Mouse (Mus musculus): Measurements from ENCODE around the gene Zfp128. TPM values are rescaled to one million over a fixed set of nuclear protein-coding genes. Genes with fewer than 3 reads are reported as not detected.
"Not testable (repeated sequence)": the region's sequence is repeated elsewhere in the genome, so short reads cannot be mapped to it uniquely, and the experiment has no call there.

Gene Zfp128
- polyA plus RNA-seq, 1 experiment from 2014 or later: 3.8 TPM

DNA sequence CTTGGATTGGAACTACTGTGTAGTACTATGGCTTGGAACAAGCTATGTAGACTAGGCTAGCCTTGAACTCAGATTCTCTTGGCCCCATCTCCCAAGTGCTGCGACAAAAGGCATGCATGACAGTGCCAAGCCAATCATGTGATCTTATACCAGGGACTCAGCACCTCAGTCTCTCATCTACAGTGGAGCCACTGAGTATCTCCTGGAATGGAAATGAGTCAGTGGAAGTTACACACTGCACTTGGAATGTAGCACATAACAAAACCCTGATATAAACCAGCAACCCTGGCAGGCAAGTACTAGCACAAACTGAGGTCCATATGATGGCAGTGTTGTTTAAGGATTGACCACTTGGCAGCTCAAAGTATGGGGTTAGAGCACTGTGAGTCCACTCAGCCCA is 24.2 kb downstream of the Zfp128 start:
- H3K36me3 ChIP-seq (ENCODE audit: control insufficient read depth, insufficient read depth, low read length): peaks cover 62% of the 10 kb centered on the region

GRCm38 (mm10) chr7:12909498-12909962 is 28.6 kb downstream of the Zfp128 start:
- peak overlapping the region; percentile 91 to 92 for H3K27ac ChIP-seq (replicated peaks in 1 of 2; ENCODE audit: control insufficient read depth in 1 of 2, insufficient read depth in 1 of 2, low read depth in 2 of 2, low read length in 2 of 2)
- whole genome bisulfite sequencing: 36% methylated on average over 7 of the region's 7 CpGs
- no peak; the same call in 1 of the 2 replicates for ATAC-seq (ENCODE audit: insufficient number of reproducible peaks, insufficient read depth, low FRiP score, low read depth)

More for the DNA sequence above, 24.2 kb downstream of the Zfp128 start:
- Histone ChIP-seq H3K4me2 (ENCODE audit: low read length) (no peak overlapping the region), H3K27ac (replicated peaks in 1 of 2; ENCODE audit: control insufficient read depth in 1 of 2, insufficient read depth in 1 of 2, low read depth in 2 of 2, low read length in 2 of 2) (no peak overlapping the region), H3K4me1 (ENCODE audit: control insufficient read depth in 2 of 2, insufficient read depth in 2 of 2, low read length in 2 of 2) (peaks cover 2 to 3% of the 10 kb centered on the region in 2 experiments; a peak in 1 of 4 replicates), H3K9ac (ENCODE audit: low read length) (no peak overlapping the region), H3K9me3 (ENCODE audit: control insufficient read depth, low read length) (no peaks in the 10 kb centered on the region), H3K27me3 (ENCODE audit: control insufficient read depth, insufficient read depth, low read length) (no peaks in the 10 kb centered on the region), H3K4me3 (ENCODE audit: control insufficient read depth in 1 of 2, insufficient read depth in 1 of 2, low read depth in 1 of 2, low read length in 2 of 2) (no peak overlapping the region)
- WGBS: 44% methylated on average over 1 of the region's 1 CpGs
- ATAC-seq (ENCODE audit: insufficient number of reproducible peaks, insufficient read depth, low FRiP score, low read depth): no peak

DNA sequence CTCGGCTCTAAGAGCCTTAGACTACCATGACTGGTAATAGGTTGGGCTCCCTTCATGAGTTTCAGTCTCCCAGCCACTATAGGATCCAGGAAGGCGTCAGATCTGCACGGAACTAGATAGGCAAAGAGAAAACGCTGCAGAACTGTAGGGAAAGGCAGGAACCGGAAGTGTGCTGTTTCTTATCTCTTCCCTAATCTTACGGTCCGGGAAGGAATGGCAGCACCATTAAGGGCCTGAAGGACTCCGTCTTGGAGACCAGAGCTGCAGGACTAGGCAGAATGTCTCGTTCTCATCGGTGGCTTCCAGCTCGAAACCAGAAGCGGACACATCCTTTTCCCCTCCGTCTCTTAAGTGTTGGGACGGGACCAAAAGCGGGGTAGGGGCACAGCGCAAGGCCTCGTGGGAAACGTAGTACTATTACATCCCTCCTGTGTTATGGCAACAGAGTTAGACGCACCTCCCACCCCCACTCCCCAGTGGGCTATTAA is 29.2 kb downstream of the Zfp128 start:
- ATAC-seq (ENCODE audit: insufficient number of reproducible peaks, insufficient read depth, low FRiP score, low read depth): peak; percentile 70
- Histone ChIP-seq H3K27ac (replicated peaks in 1 of 2; ENCODE audit: control insufficient read depth in 1 of 2, insufficient read depth in 1 of 2, low read depth in 2 of 2, low read length in 2 of 2) (peak overlapping the region; percentile 91 to 92), H3K9ac (ENCODE audit: low read length) (peak overlapping the region; percentile 76), H3K4me1 (ENCODE audit: control insufficient read depth in 2 of 2, insufficient read depth in 2 of 2, low read length in 2 of 2) (peaks cover 2 to 8% of the 10 kb centered on the region in 2 experiments; a peak in 1 of 4 replicates), H3K4me3 (ENCODE audit: control insufficient read depth in 1 of 2, insufficient read depth in 1 of 2, low read depth in 1 of 2, low read length in 2 of 2) (peak overlapping the region; percentile 57 to 61), H3K36me3 (ENCODE audit: control insufficient read depth, insufficient read depth, low read length) (peaks cover 40% of the 10 kb centered on the region), H3K9me3 (ENCODE audit: control insufficient read depth, low read length) (no peaks in the 10 kb centered on the region), H3K4me2 (ENCODE audit: low read length) (peak overlapping the region; percentile 78), H3K27me3 (ENCODE audit: control insufficient read depth, insufficient read depth, low read length) (no peaks in the 10 kb centered on the region)
- 3% methylated on average over 19 of the region's 19 CpGs for WGBS

More at GRCm38 (mm10) chr7:12909498-12909962, 28.6 kb downstream of the Zfp128 start:
- H3K9ac ChIP-seq (ENCODE audit: low read length): peak overlapping the region; percentile 76
- H3K4me2 ChIP-seq (ENCODE audit: low read length): peak overlapping the region; percentile 78
- peak overlapping the region; percentile 57 to 61; a peak in 3 of 4 replicates for H3K4me3 ChIP-seq (ENCODE audit: control insufficient read depth in 1 of 2, insufficient read depth in 1 of 2, low read depth in 1 of 2, low read length in 2 of 2)
- H3K4me1 ChIP-seq (ENCODE audit: control insufficient read depth in 2 of 2, insufficient read depth in 2 of 2, low read length in 2 of 2): peaks cover 2 to 8% of the 10 kb centered on the region in 2 experiments; a peak in 1 of 4 replicates
- H3K27me3 ChIP-seq (ENCODE audit: control insufficient read depth, insufficient read depth, low read length): no peaks in the 10 kb centered on the region
- H3K9me3 ChIP-seq (ENCODE audit: control insufficient read depth, low read length): no peaks in the 10 kb centered on the region
- peaks cover 46% of the 10 kb centered on the region for H3K36me3 ChIP-seq (ENCODE audit: control insufficient read depth, insufficient read depth, low read length)

- Histone ChIP-seq H3K4me2 (ENCODE audit: low read length) (no peak overlapping the region), H3K9ac (ENCODE audit: low read length) (no peak overlapping the region), H3K36me3 (ENCODE audit: control insufficient read depth, insufficient read depth, low read length) (peaks cover 7% of the 10 kb centered on the region), H3K9me3 (ENCODE audit: control insufficient read depth, low read length) (no peaks in the 10 kb centered on the region), H3K4me1 (ENCODE audit: control insufficient read depth in 2 of 2, insufficient read depth in 2 of 2, low read length in 2 of 2) (peaks cover 2 to 8% of the 10 kb centered on the region in 2 experiments; a peak in 1 of 4 replicates), H3K27me3 (ENCODE audit: control insufficient read depth, insufficient read depth, low read length) (no peaks in the 10 kb centered on the region), H3K27ac (replicated peaks in 1 of 2; ENCODE audit: control insufficient read depth in 1 of 2, insufficient read depth in 1 of 2, low read depth in 2 of 2, low read length in 2 of 2) (no peak overlapping the region), H3K4me3 (ENCODE audit: control insufficient read depth in 1 of 2, insufficient read depth in 1 of 2, low read depth in 1 of 2, low read length in 2 of 2) (no peak overlapping the region)
- ATAC-seq (ENCODE audit: insufficient number of reproducible peaks, insufficient read depth, low FRiP score, low read depth): no peak
Observed at GRCm38 (mm10) chr7:12913556-12913955, 32.6 kb downstream of the Zfp128 start.

DNA sequence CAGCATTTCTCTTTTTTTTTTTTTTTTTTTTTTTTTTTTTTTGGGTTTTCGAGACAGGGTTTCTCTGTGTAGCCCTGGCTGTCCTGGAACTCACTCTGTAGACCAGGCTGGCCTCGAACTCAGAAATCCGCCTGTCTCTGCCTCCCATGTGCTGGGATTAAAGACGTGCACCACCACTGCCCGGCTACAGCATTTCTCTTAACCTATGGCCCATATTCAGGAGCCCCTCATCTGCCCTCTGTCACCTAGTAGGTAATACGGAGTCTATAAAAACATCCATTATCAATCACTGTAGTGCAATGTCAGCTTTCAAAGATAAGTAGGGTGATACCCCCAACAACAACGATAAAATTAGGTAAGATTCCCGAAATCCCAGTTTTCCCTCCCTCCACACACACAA is 39.5 kb downstream of the Zfp128 start:
- not testable (repeated sequence) for H3K27ac ChIP-seq (replicated peaks in 1 of 2; ENCODE audit: control insufficient read depth in 1 of 2, insufficient read depth in 1 of 2, low read depth in 2 of 2, low read length in 2 of 2); H3K27me3 ChIP-seq (ENCODE audit: control insufficient read depth, insufficient read depth, low read length); H3K4me3 ChIP-seq (ENCODE audit: control insufficient read depth in 1 of 2, insufficient read depth in 1 of 2, low read depth in 1 of 2, low read length in 2 of 2); ATAC-seq (ENCODE audit: insufficient number of reproducible peaks, insufficient read depth, low FRiP score, low read depth); H3K4me2 ChIP-seq (ENCODE audit: low read length); H3K9me3 ChIP-seq (ENCODE audit: control insufficient read depth, low read length); H3K9ac ChIP-seq (ENCODE audit: low read length)
- H3K4me1 ChIP-seq (ENCODE audit: control insufficient read depth in 2 of 2, insufficient read depth in 2 of 2, low read length in 2 of 2): peaks cover 2 to 11% of the 10 kb centered on the region in 2 experiments; a peak in 3 of 4 replicates
- WGBS: 81% methylated on average over 7 of the region's 8 CpGs
- peaks cover 25% of the 10 kb centered on the region for H3K36me3 ChIP-seq (ENCODE audit: control insufficient read depth, insufficient read depth, low read length)

- Histone ChIP-seq H3K4me2 (ENCODE audit: low read length) (peak overlapping the region; percentile 93), H3K36me3 (ENCODE audit: control insufficient read depth, insufficient read depth, low read length) (peaks cover 33% of the 10 kb centered on the region), H3K4me3 (ENCODE audit: control insufficient read depth in 1 of 2, insufficient read depth in 1 of 2, low read depth in 1 of 2, low read length in 2 of 2) (peak overlapping the region; percentile 59 to 83), H3K27me3 (ENCODE audit: control insufficient read depth, insufficient read depth, low read length) (no peaks in the 10 kb centered on the region), H3K27ac (replicated peaks in 1 of 2; ENCODE audit: control insufficient read depth in 1 of 2, insufficient read depth in 1 of 2, low read depth in 2 of 2, low read length in 2 of 2) (peak overlapping the region; percentile 91), H3K9ac (ENCODE audit: low read length) (peak overlapping the region; percentile 86), H3K4me1 (ENCODE audit: control insufficient read depth in 2 of 2, insufficient read depth in 2 of 2, low read length in 2 of 2) (peaks cover 2 to 11% of the 10 kb centered on the region in 2 experiments; a peak in 3 of 4 replicates), H3K9me3 (ENCODE audit: control insufficient read depth, low read length) (no peaks in the 10 kb centered on the region)
- no peak for ATAC-seq (ENCODE audit: insufficient number of reproducible peaks, insufficient read depth, low FRiP score, low read depth)
- 1% methylated on average over 3 of the region's 3 CpGs for WGBS
Observed at GRCm38 (mm10) chr7:12921318-12921704, 40.3 kb downstream of the Zfp128 start.

DNA sequence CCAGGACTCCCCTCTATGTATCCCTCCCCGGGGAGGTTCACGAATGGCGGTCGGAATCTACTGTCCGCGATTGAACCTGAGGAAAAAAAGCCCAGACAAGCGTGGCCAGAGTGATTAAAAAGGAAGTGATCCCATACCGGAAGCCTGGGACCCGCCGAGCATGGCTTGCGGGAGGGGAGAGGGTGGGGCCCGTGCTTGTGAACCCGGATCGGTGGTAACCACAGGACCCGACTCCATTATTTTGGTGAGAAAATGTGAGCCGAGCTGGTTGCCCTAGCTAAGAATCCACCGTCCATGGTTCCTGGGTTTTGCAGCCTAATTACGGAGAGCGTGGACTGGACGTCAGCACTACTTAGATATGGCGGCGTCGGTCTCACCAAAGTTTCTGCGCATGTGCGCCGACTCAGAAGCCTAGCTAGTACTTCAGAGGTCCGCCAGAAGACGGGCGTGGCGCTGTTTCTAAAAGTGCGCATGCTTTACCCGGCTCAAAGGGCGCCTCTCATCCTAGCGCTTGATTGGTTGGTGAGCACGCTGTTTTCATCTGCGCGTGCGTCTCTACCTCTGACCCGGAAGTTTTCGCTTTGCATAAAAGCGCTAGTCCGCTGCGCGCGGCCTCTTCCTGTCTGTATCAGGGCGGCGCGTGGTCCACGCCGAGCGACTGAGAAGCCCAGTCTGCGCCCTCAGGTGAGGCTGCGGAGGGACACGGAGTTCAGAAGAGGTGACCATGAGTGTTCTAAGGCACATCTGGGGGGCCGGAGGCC is 40.9 kb downstream of the Zfp128 start, which contains the start of gene Rps5:
Gene Rps5 (plus strand): TSS at position 586 of the 761 bp plus-strand sequence.
- Histone ChIP-seq H3K4me2 (ENCODE audit: low read length) (peak within 1 kb of the TSS; percentile 93), H3K9me3 (ENCODE audit: control insufficient read depth, low read length) (no peaks in the 10 kb centered on the region), H3K4me3 (ENCODE audit: control insufficient read depth in 1 of 2, insufficient read depth in 1 of 2, low read depth in 1 of 2, low read length in 2 of 2) (peak within 1 kb of the TSS; percentile 83 to 86), H3K27ac (replicated peaks in 1 of 2; ENCODE audit: control insufficient read depth in 1 of 2, insufficient read depth in 1 of 2, low read depth in 2 of 2, low read length in 2 of 2) (peak within 1 kb of the TSS; percentile 91), H3K9ac (ENCODE audit: low read length) (peak within 1 kb of the TSS; percentile 91), H3K4me1 (ENCODE audit: control insufficient read depth in 2 of 2, insufficient read depth in 2 of 2, low read length in 2 of 2) (peaks cover 2 to 11% of the 10 kb centered on the region in 2 experiments; a peak in 3 of 4 replicates), H3K27me3 (ENCODE audit: control insufficient read depth, insufficient read depth, low read length) (no peaks in the 10 kb centered on the region), H3K36me3 (ENCODE audit: control insufficient read depth, insufficient read depth, low read length) (peaks cover 39% of the 10 kb centered on the region)
- WGBS: under 1% methylated on average over 55 of the region's 55 CpGs
- ATAC-seq (ENCODE audit: insufficient number of reproducible peaks, insufficient read depth, low FRiP score, low read depth): peak; percentile 99

Measured in heart, embryonic 14.5 days (tissue).